Mouse (Mus musculus): ENCODE results near the gene Zfp354b. TPM values are rescaled to one million over a fixed set of nuclear protein-coding genes. Genes with fewer than 3 reads are reported as not detected.

Zfp354b gene
- 1.2 TPM for polyA plus RNA-seq (2014; fragmentation: Illumina TruSeq; extraction: RNeasy Lipid Tissue Mini Kit (QIAGEN cat#74804); ENCODE audit: insufficient read depth, low read depth, low replicate concordance)

DNA sequence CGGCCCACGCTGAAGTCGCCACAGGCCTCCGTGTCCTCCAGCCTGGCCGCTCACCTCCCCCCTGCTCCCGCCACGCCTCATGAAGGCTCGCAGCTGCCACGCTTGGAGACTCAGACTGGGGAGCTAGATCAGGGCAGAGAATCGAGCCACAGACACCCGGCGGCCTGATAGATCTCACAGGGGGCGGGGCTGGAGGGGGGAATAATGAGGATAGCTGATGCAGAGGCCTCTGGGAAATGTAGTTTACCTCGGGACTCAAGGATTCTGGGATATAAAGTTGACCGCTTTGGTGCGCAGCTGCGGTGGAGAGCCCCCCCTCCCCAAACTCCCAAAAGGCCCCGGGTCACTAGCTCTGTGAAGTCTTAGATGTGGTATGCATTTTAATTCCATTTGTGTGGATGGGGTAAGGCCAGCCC lies at the start of gene Zfp354b:
Gene Zfp354b, minus strand, starts transcription at position 183 of the 416 bp plus-strand sequence.

DNA sequence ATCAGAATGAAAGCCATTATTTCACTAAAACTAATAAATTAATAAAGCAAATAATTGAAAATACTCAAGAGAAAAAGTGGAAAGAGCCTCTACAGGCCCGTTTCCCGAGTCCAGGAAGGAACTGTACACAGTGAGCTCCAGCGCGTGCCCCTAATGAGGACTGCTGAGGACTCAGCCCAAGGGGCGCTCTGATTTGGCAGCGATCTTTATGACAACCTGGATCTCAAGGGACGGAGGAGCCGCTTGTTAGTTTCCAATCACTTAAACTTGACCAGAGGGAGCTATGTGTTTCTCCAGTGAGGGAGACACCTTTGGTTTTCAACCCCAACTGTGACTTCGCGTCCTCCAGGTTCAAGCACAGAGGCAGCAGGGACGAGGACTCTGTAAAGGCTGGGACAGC lies 34.8 kb upstream of the Zfp354b start, which contains the start of gene Olfr1378:
Gene Olfr1378, plus strand, starts transcription at position 301 of the 400 bp plus-strand sequence.

DNA sequence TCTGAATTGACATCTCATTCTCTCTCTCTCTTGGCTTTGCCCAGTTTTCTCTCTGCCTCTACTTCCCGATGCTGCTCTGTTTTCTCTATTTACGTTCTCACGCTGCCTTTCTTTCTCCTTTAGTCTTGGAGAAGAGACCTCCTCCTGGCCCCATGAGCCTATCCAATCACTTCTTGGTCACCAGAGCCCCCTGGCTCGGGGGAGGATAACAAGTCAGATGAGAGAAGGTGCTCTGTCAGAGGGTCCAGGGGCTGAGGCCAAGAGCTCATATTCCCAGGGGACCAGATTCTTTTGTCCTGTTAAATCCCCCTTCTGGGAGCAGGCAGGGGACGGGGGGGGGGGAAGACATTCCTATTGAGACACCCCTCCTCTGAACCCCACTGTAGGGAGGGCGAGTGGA lies 22.2 kb upstream of the Zfp354b start, which contains the start of gene Prop1:
Gene Prop1, minus strand, starts transcription at position 101 of the 400 bp plus-strand sequence.

DNA sequence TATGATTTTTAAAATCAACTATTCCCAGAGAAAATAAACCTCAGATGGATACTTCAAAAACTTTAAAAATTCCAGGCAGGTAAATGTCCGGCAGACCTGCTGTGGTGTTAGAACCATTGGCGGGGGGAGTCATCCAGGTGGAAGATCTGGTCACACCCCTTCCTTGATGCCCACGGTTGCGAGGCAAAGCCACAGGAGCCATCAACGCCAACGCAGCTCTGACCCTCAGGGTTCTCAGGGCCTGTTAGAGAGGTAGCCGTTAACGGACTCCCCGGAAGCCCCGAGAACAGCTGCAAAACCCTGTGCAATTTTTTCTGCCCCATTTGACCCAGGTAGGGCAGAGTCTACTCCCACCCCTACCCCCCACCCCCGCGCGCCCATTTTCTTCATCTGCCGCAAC lies 12.1 kb upstream of the Zfp354b start, which contains the start of gene 4933414I15Rik:
Gene 4933414I15Rik, minus strand, starts transcription at position 260 of the 400 bp plus-strand sequence.

DNA sequence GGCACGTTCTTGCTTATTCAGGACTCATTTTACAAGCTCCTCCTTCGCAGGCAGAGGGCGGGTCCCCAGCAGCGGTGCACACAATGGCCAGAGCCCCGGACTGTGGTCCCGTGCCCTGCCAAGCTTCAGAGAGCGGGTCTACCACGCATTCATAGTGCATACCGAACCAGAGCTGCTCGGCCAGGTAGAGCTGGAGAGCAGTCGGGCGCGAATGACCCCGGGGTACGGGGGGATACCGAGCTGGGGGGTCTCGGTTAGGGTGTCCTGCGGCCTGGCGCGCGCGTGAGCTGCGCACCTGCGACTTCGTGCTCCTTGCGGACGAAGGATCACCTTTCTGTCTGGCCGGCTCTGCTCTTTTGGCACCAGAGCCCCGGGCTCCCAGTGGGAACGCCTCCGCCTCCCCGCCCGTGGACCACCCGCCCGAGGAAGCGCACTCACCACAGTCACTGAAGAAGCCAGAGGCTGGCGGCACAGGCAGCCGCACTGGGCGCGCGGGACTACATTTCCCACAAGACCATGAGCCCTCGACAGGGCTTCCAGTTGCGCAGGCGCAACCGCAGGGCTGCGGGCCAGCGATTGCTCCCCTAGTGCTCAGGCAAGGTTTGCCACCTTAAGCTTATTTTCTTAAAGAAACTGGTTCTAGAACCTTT lies 15.6 kb downstream of the Zfp354b start, which contains the start of gene Zfp2:
Gene Zfp2, minus strand, starts transcription at position 495 of the 650 bp plus-strand sequence.

DNA sequence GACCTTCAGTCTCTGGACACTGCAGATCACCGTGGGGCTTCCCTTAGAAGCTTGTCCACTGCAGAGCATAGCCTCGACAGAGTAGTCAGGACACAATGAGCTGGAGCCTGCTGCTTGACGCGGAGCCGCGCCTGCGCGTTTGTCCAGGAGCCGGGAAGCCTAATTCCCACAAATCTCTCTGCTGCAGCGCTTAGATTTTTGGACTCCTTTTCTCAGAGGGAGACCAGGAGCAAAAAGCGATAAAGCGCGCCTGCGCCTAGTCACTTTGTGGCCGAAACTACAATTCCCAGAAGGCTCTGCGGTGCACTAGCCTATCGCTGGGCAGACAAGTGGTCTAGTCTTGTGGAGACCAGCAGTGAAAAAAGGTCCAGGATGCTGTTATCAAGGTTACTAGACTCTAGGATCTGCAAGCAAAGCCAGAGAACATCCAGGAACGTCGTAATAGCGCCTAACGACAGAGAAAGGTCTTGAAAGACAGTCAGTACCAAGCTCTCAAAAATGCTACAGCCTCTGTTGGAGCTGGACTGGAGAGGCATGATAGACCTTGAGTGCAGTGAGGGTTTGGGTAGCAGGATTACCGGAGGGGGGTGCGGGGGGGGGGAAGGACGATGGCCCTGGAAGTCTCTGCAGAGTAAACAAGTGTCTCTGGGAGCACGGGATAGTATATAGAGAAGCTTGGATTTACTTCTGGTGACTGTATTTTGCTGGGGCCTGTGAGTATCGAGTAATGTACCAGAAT lies 43.9 kb downstream of the Zfp354b start, which contains the start of gene Zfp454:
Gene Zfp454, minus strand, starts transcription at position 262 of the 739 bp plus-strand sequence.

Other genes with a start within 250 kb of the Zfp354b start
- 2.8 TPM for gene Zfp354c, start 103.9 kb downstream of the Zfp354b start, polyA plus RNA-seq (2014; fragmentation: Illumina TruSeq; extraction: RNeasy Lipid Tissue Mini Kit (QIAGEN cat#74804); ENCODE audit: insufficient read depth, low read depth, low replicate concordance)
- gene Zfp879, start 90.1 kb downstream of the Zfp354b start, polyA plus RNA-seq (2014; fragmentation: Illumina TruSeq; extraction: RNeasy Lipid Tissue Mini Kit (QIAGEN cat#74804); ENCODE audit: insufficient read depth, low read depth, low replicate concordance): 0.43 TPM
- 0.07 TPM for gene Grm6, start 80.9 kb downstream of the Zfp354b start, polyA plus RNA-seq (2014; fragmentation: Illumina TruSeq; extraction: RNeasy Lipid Tissue Mini Kit (QIAGEN cat#74804); ENCODE audit: insufficient read depth, low read depth, low replicate concordance)
- gene Zfp454, start 44.0 kb downstream of the Zfp354b start, polyA plus RNA-seq (2014; fragmentation: Illumina TruSeq; extraction: RNeasy Lipid Tissue Mini Kit (QIAGEN cat#74804); ENCODE audit: insufficient read depth, low read depth, low replicate concordance): 0.97 TPM
- gene Zfp2, start 15.5 kb downstream of the Zfp354b start, polyA plus RNA-seq (2014; fragmentation: Illumina TruSeq; extraction: RNeasy Lipid Tissue Mini Kit (QIAGEN cat#74804); ENCODE audit: insufficient read depth, low read depth, low replicate concordance): 3.4 TPM
- not detected for gene 4933414I15Rik, start 12.1 kb upstream of the Zfp354b start, polyA plus RNA-seq (2014; fragmentation: Illumina TruSeq; extraction: RNeasy Lipid Tissue Mini Kit (QIAGEN cat#74804); ENCODE audit: insufficient read depth, low read depth, low replicate concordance)
- not detected for gene Prop1, start 22.1 kb upstream of the Zfp354b start, polyA plus RNA-seq (2014; fragmentation: Illumina TruSeq; extraction: RNeasy Lipid Tissue Mini Kit (QIAGEN cat#74804); ENCODE audit: insufficient read depth, low read depth, low replicate concordance)
- gene Olfr1378, start 34.9 kb upstream of the Zfp354b start, polyA plus RNA-seq (2014; fragmentation: Illumina TruSeq; extraction: RNeasy Lipid Tissue Mini Kit (QIAGEN cat#74804); ENCODE audit: insufficient read depth, low read depth, low replicate concordance): not detected
- not detected for gene Olfr1377, start 50.3 kb upstream of the Zfp354b start, polyA plus RNA-seq (2014; fragmentation: Illumina TruSeq; extraction: RNeasy Lipid Tissue Mini Kit (QIAGEN cat#74804); ENCODE audit: insufficient read depth, low read depth, low replicate concordance)
- not detected for gene Olfr51, start 72.0 kb upstream of the Zfp354b start, polyA plus RNA-seq (2014; fragmentation: Illumina TruSeq; extraction: RNeasy Lipid Tissue Mini Kit (QIAGEN cat#74804); ENCODE audit: insufficient read depth, low read depth, low replicate concordance)
- gene Olfr54, start 82.6 kb upstream of the Zfp354b start, polyA plus RNA-seq (2014; fragmentation: Illumina TruSeq; extraction: RNeasy Lipid Tissue Mini Kit (QIAGEN cat#74804); ENCODE audit: insufficient read depth, low read depth, low replicate concordance): not detected
- not detected for gene Olfr1375, start 116.5 kb upstream of the Zfp354b start, polyA plus RNA-seq (2014; fragmentation: Illumina TruSeq; extraction: RNeasy Lipid Tissue Mini Kit (QIAGEN cat#74804); ENCODE audit: insufficient read depth, low read depth, low replicate concordance)
- gene Zfp354a, start 127.6 kb upstream of the Zfp354b start, polyA plus RNA-seq (2014; fragmentation: Illumina TruSeq; extraction: RNeasy Lipid Tissue Mini Kit (QIAGEN cat#74804); ENCODE audit: insufficient read depth, low read depth, low replicate concordance): 2.3 TPM